Mouse (Mus musculus) midbrain, postnatal 0 days (tissue): ENCODE results near the gene Gdf11. TPM values are rescaled to one million over a fixed set of nuclear protein-coding genes. Genes with fewer than 3 reads are reported as not detected.

Source experiments
- ATAC-seq: fragments of 200-750 bp; cut with Nextera tagmentation; 2 replicates; pipeline ENCODE4 v1.8.0; 2017; ENCODE audit warnings: moderate number of reproducible peaks, mild to moderate bottlenecking, moderate TSS enrichment, moderate library complexity; ENCODE audit not compliant: low FRiP score
- DNase-seq: peaks from one replicate; pipeline ENCODE4 v3.0.0-alpha.2; 2015; ENCODE audit warnings: low spot score
- H3K27ac ChIP-seq: fragments of 300-500 bp; sonication (generic); 2 replicates; pipeline ENCODE4 v1.5.1; 2014; ENCODE audit warnings: low read depth, mild to moderate bottlenecking, low read length, mixed read lengths
- H3K27me3 ChIP-seq: fragments of 300-500 bp; sonication (generic); 2 replicates; pipeline ENCODE4 v1.6.1; 2014; ENCODE audit warnings: low read length, control low read depth, mixed read lengths; ENCODE audit not compliant: insufficient read depth
- H3K36me3 ChIP-seq: fragments of 300-500 bp; sonication (generic); 2 replicates; pipeline ENCODE4 v1.6.1; 2014; ENCODE audit warnings: low read length, control low read depth, mixed read lengths; ENCODE audit not compliant: insufficient read depth
- H3K4me1 ChIP-seq: fragments of 300-500 bp; sonication (generic); 2 replicates; pipeline ENCODE4 v1.6.1; 2014; ENCODE audit warnings: mild to moderate bottlenecking, control low read depth, antibody characterized with exemption, low read length, mixed read lengths; ENCODE audit not compliant: insufficient read depth
- H3K4me2 ChIP-seq: fragments of 300-500 bp; sonication (generic); 2 replicates; pipeline ENCODE4 v1.6.1; 2014; ENCODE audit warnings: low read depth, mild to moderate bottlenecking, low read length, mixed read lengths; ENCODE audit not compliant: poor library complexity, severe bottlenecking
- H3K4me3 ChIP-seq: fragments of 300-500 bp; sonication (generic); 2 replicates; pipeline ENCODE4 v1.5.1; 2014; ENCODE audit warnings: low read depth, mild to moderate bottlenecking, low read length, moderate library complexity
- H3K9ac ChIP-seq: fragments of 300-500 bp; sonication (generic); replicated peaks from 2 replicates; pipeline ENCODE4 v1.6.1; 2014; ENCODE audit warnings: mild to moderate bottlenecking, low read length, moderate library complexity, mixed read lengths; ENCODE audit not compliant: poor library complexity, severe bottlenecking
- H3K9me3 ChIP-seq: fragments of 300-500 bp; sonication (generic); 2 replicates; pipeline ENCODE4 v1.6.1; 2016; ENCODE audit warnings: low read length, control low read depth
- CTCF ChIP-seq: IDR thresholded peaks from 2 replicates; pipeline ENCODE4 v1.5.1; 2016; ENCODE audit warnings: antibody characterized with exemption, mild to moderate bottlenecking
- WGBS: fragments of 180-500 bp; shearing (Covaris S2); extraction: QIAGEN DNeasy Blood & Tissue Kit; methylation state at CpG from one replicate; pipeline ENCODE4 v1.1.7; 2014; 5-methylcytosine and 5-hydroxymethylcytosine counted together
- polyA plus RNA-seq: library from polyadenylated mRNA; unstranded; fragments of >200 nt; fragmentation: Nextera tagmentation; extraction: Ambion mirVana; gene quantifications from 2 replicates; pipeline ENCODE4 v1.2.1, GENCODE M21; 2015
- total RNA-seq: library from RNA; depleted of rRNA; stranded (reverse); fragments of >200 nt; gene quantifications from 2 replicates; pipeline ENCODE4 v1.2.3, GENCODE M21; 2014; rRNA removed

The Gdf11 gene
- total and polyA plus RNA-seq, 2 experiments from 2014 or later: 7.5 to 22.4 TPM

DNA sequence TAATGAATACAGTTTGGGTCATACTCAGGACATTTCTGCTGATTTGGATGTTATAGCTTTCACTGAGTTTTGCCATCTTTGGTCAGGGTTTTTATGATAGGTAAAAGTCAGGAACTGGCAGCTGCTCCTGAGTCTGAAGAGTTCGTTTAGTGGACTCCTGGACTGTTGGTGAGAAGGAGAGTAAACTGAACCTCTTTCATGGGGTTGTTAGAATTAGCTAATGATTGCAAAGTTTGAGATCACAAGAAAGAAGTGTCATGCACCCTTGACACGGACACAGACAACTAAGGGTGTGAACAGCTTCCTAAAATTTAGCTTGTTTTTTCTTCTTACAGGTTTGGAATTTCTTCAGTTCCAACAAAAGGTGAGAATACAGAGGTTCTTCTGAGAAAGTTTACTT, 43.1 kb downstream of the Gdf11 start:
- TF ChIP-seq CTCF: no peak
- no peak overlapping the region for H3K4me2 ChIP-seq
- H3K4me1 ChIP-seq: no peaks in the 10 kb centered on the region
- no peak for ATAC-seq
- H3K36me3 ChIP-seq: no peaks in the 10 kb centered on the region; the same call in 1 of the 2 replicates
- no peak overlapping the region for H3K27ac ChIP-seq
- H3K9ac ChIP-seq: no peak overlapping the region
- no peak overlapping the region for H3K4me3 ChIP-seq
- DNase-seq: no peak
- 81% methylated on average over 2 of the region's 2 CpGs for WGBS
- no peaks in the 10 kb centered on the region for H3K27me3 ChIP-seq
- H3K9me3 ChIP-seq: no peaks in the 10 kb centered on the region

DNA sequence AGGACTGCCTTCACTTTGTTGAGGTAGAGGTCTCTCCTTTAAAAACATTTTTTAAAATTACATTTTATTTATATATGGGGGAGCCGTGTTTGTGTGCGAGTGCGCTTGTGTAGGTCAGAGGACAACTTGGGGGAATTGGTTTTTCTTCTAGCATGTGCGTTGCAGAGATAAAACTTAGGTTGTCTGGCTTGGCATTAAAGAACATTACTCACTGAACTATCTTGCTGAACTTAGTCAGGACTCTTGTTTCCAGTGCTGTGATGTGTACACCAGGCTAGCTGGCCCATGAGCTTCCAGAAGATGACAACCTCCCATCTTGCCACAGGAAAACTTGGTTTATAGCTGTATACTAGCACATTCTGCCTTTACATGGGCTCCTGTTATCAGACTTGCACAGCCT, 44.9 kb downstream of the Gdf11 start:
- no peak overlapping the region for H3K27ac ChIP-seq
- no peak for TF ChIP-seq CTCF
- 94% methylated on average over 4 of the region's 4 CpGs for WGBS
- no peak for ATAC-seq
- no peaks in the 10 kb centered on the region for H3K9me3 ChIP-seq
- no peak overlapping the region for H3K9ac ChIP-seq
- no peak for DNase-seq
- no peak overlapping the region for H3K4me2 ChIP-seq
- no peaks in the 10 kb centered on the region for H3K27me3 ChIP-seq
- no peaks in the 10 kb centered on the region for H3K4me1 ChIP-seq
- peaks cover 3% of the 10 kb centered on the region; the same call in 1 of the 2 replicates for H3K36me3 ChIP-seq
- no peak overlapping the region for H3K4me3 ChIP-seq

DNA sequence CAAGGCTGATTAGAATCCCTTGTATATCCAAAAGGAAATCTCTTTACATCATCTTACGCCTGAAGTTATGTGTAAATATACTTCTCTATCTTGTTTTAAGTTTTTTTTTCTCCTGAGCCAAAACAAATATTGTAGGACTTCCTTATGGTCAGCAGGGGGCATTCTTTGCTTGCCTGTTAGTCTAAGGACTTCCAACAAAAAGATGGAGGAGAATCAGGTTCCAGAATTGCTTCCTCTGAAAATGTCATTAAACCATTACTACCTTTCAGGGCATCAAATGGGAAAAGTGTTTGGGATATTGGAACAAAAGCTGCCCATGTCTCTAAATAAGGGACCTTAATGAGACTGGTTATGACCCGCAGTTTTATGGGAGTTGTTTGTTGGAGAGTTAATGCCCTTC, 46.0 kb downstream of the Gdf11 start:
- DNase-seq: peak; percentile 75
- no peaks in the 10 kb centered on the region for H3K4me1 ChIP-seq
- no peak overlapping the region for H3K27ac ChIP-seq
- H3K27me3 ChIP-seq: no peaks in the 10 kb centered on the region
- H3K9me3 ChIP-seq: no peaks in the 10 kb centered on the region
- WGBS: 60% methylated on average over 2 of the region's 2 CpGs
- no peak overlapping the region for H3K9ac ChIP-seq
- no peak for ATAC-seq
- H3K36me3 ChIP-seq: peaks cover 4% of the 10 kb centered on the region
- peak; percentile 77 for TF ChIP-seq CTCF
- no peak overlapping the region for H3K4me3 ChIP-seq
- no peak overlapping the region for H3K4me2 ChIP-seq

GRCm38 (mm10) chr10:128843260-128843659, 48.3 kb downstream of the Gdf11 start:
- Histone ChIP-seq H3K27ac (no peak overlapping the region), H3K9ac (no peak overlapping the region), H3K4me2 (no peak overlapping the region), H3K27me3 (no peaks in the 10 kb centered on the region), H3K9me3 (no peaks in the 10 kb centered on the region), H3K36me3 (peaks cover 5% of the 10 kb centered on the region), H3K4me3 (no peak overlapping the region), H3K4me1 (no peaks in the 10 kb centered on the region)
- WGBS: 94% methylated on average over 5 of the region's 5 CpGs
- no peak for TF ChIP-seq CTCF
- DNase-seq (no peak), ATAC-seq (no peak)

DNA sequence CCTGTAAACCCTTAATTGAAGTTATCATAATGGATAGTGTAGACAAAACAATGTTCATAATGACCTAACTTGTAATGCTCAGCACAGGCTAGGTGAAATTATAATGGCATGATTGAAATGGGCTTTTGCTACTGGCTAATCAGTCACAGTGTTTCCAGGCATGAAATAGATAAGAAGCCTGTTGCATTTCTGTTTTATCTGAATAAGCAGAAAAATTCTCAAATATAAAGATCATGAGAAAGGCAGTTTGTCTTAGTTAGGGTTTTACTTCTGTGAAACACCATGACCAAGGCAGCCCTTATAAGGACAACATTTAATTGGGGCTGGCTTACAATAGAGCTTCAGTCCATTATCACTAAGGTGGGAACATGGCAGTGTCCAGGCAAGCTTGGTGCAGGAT, 50.9 kb downstream of the Gdf11 start:
- Histone ChIP-seq H3K27ac (no peak overlapping the region), H3K27me3 (no peaks in the 10 kb centered on the region), H3K36me3 (peaks cover 7% of the 10 kb centered on the region), H3K4me1 (no peaks in the 10 kb centered on the region), H3K4me2 (no peak overlapping the region), H3K4me3 (no peak overlapping the region), H3K9me3 (no peaks in the 10 kb centered on the region), H3K9ac (no peak overlapping the region)
- TF ChIP-seq CTCF: no peak
- ATAC-seq (no peak), DNase-seq (no peak)

DNA sequence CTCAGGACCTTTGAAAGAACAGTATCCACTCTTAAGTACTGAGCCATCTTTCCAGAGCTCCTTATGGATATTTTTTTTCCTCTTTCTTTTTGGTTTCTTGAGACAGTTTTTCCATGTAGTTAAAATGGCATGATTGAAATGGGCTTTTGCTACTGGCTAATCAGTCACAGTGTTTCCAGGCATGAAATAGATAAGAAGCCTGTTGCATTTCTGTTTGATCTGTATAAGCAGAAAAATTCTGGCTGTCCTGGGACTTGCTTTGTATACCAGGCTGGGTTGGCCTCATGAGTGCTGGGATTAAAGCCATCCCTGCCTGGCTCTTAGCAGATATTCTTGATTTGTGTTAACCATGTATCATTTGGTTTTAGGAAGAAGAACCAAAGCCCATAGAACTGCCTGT, 52.1 kb downstream of the Gdf11 start:
- peaks cover 9% of the 10 kb centered on the region for H3K36me3 ChIP-seq
- H3K4me2 ChIP-seq: no peak overlapping the region
- no peaks in the 10 kb centered on the region for H3K27me3 ChIP-seq
- TF ChIP-seq CTCF: no peak
- H3K27ac ChIP-seq: no peak overlapping the region
- ATAC-seq (no peak), DNase-seq (no peak)
- H3K4me1 ChIP-seq: no peaks in the 10 kb centered on the region
- H3K4me3 ChIP-seq: no peak overlapping the region
- no peak overlapping the region for H3K9ac ChIP-seq
- H3K9me3 ChIP-seq: no peaks in the 10 kb centered on the region

DNA sequence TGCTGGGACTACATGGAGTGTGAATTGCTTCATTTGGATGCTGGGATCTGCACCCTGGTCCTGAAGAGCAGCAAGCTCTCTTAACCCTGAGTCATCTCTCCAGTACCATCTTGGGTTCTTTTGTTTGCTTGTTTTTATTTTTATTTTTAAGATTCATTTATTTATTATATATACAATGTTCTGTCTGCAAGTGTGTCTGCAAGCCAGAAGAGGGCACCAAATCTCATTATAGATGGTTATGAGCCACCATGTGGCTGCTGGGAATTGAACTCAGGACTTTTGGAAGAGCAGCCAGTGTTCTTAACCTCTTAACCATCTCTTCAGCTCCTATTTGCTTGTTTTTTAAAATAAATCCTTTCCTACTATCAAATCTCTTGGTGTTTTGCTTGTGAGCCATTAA, 54.1 kb downstream of the Gdf11 start:
- Histone ChIP-seq H3K4me3 (no peak overlapping the region), H3K27ac (no peak overlapping the region), H3K4me1 (no peaks in the 10 kb centered on the region), H3K27me3 (no peaks in the 10 kb centered on the region), H3K4me2 (no peak overlapping the region), H3K9me3 (no peaks in the 10 kb centered on the region), H3K9ac (no peak overlapping the region), H3K36me3 (peaks cover 12% of the 10 kb centered on the region)
- DNase-seq: no peak
- no peak for ATAC-seq
- peak; percentile 14; the same call in 1 of the 2 replicates for TF ChIP-seq CTCF

Other genes with a start within 250 kb of the Gdf11 start
- gene Ikzf4, start 245.7 kb downstream of the Gdf11 start, total RNA-seq: 21.9 and 26.2 TPM in 2 replicates
- gene Ikzf4, start 245.7 kb downstream of the Gdf11 start, polyA plus RNA-seq: 16.8 and 17.9 TPM in 2 replicates
- gene Suox, start 217.6 kb downstream of the Gdf11 start, total RNA-seq: 11.5 and 15.7 TPM in 2 replicates
- gene Suox, start 217.6 kb downstream of the Gdf11 start, polyA plus RNA-seq: 8.9 and 11.8 TPM in 2 replicates
- 129 and 131 TPM in 2 replicates for gene Rab5b, start 195.5 kb downstream of the Gdf11 start, total RNA-seq
- 112 and 115 TPM in 2 replicates for gene Rab5b, start 195.5 kb downstream of the Gdf11 start, polyA plus RNA-seq
- 0.76 and 3.4 TPM in 2 replicates for gene Pmel, start 187.5 kb downstream of the Gdf11 start, total RNA-seq
- 1.0 and 1.1 TPM in 2 replicates for gene Pmel, start 187.5 kb downstream of the Gdf11 start, polyA plus RNA-seq
- gene Cdk2, start 186.7 kb downstream of the Gdf11 start, total RNA-seq: 7.8 and 11.1 TPM in 2 replicates
- gene Cdk2, start 186.7 kb downstream of the Gdf11 start, polyA plus RNA-seq: 8.7 and 10.7 TPM in 2 replicates
- 4.5 and 7.5 TPM in 2 replicates for gene Dgka, start 146.9 kb downstream of the Gdf11 start, total RNA-seq
- 4.9 and 5.1 TPM in 2 replicates for gene Dgka, start 146.9 kb downstream of the Gdf11 start, polyA plus RNA-seq
- 54.9 and 60.1 TPM in 2 replicates for gene Pym1, start 143.8 kb downstream of the Gdf11 start, total RNA-seq
- gene Pym1, start 143.8 kb downstream of the Gdf11 start, polyA plus RNA-seq: 48.0 and 52.2 TPM in 2 replicates
- 1.3 and 1.8 TPM in 2 replicates for gene Mmp19, start 100.8 kb downstream of the Gdf11 start, total RNA-seq
- 0.29 and 0.54 TPM in 2 replicates for gene Mmp19, start 100.8 kb downstream of the Gdf11 start, polyA plus RNA-seq
- 31.4 and 39.4 TPM in 2 replicates for gene Dnajc14, start 87.7 kb downstream of the Gdf11 start, total RNA-seq
- 34.6 and 37.7 TPM in 2 replicates for gene Dnajc14, start 87.7 kb downstream of the Gdf11 start, polyA plus RNA-seq
- gene Tmem198b, start 87.3 kb downstream of the Gdf11 start, total RNA-seq: 18.6 and 21.8 TPM in 2 replicates
- 17.1 and 18.9 TPM in 2 replicates for gene Tmem198b, start 87.3 kb downstream of the Gdf11 start, polyA plus RNA-seq
- 30.7 and 36.8 TPM in 2 replicates for gene Sarnp, start 74.4 kb downstream of the Gdf11 start, total RNA-seq
- 120 and 126 TPM in 2 replicates for gene Sarnp, start 74.4 kb downstream of the Gdf11 start, polyA plus RNA-seq
- 6.9 and 11.1 TPM in 2 replicates for gene Ormdl2, start 70.1 kb downstream of the Gdf11 start, total RNA-seq
- gene Ormdl2, start 70.1 kb downstream of the Gdf11 start, polyA plus RNA-seq: 15.0 and 15.6 TPM in 2 replicates
- gene Cd63, start 9.3 kb upstream of the Gdf11 start, total RNA-seq: 16.6 and 28.6 TPM in 2 replicates
- 231 and 238 TPM in 2 replicates for gene Cd63, start 9.3 kb upstream of the Gdf11 start, polyA plus RNA-seq
- 8.8 and 10.5 TPM in 2 replicates for gene Rdh5, start 31.2 kb upstream of the Gdf11 start, total RNA-seq
- 8.8 and 10.8 TPM in 2 replicates for gene Rdh5, start 31.2 kb upstream of the Gdf11 start, polyA plus RNA-seq
- gene Bloc1s1, start 32.3 kb upstream of the Gdf11 start, total RNA-seq: 87.8 and 100 TPM in 2 replicates
- 240 and 265 TPM in 2 replicates for gene Bloc1s1, start 32.3 kb upstream of the Gdf11 start, polyA plus RNA-seq
- 18.9 and 23.3 TPM in 2 replicates for gene Itga7, start 42.1 kb upstream of the Gdf11 start, total RNA-seq
- gene Itga7, start 42.1 kb upstream of the Gdf11 start, polyA plus RNA-seq: 13.6 and 14.0 TPM in 2 replicates
- gene Mettl7b, start 69.3 kb upstream of the Gdf11 start, total RNA-seq: not detected in 2 replicates
- not detected in 2 replicates for gene Mettl7b, start 69.3 kb upstream of the Gdf11 start, polyA plus RNA-seq
- gene Olfr9, start 97.7 kb upstream of the Gdf11 start, total RNA-seq: not detected in 2 replicates
- gene Olfr9, start 97.7 kb upstream of the Gdf11 start, polyA plus RNA-seq: not detected in 2 replicates
- gene Olfr763, start 119.1 kb upstream of the Gdf11 start, total RNA-seq: not detected in 2 replicates
- gene Olfr763, start 119.1 kb upstream of the Gdf11 start, polyA plus RNA-seq: not detected in 2 replicates
- not detected in 2 replicates for gene Olfr764-ps1, start 148.2 kb upstream of the Gdf11 start, total RNA-seq
- not detected in 2 replicates for gene Olfr764-ps1, start 148.2 kb upstream of the Gdf11 start, polyA plus RNA-seq
- not detected in 2 replicates for gene Olfr765, start 158.3 kb upstream of the Gdf11 start, total RNA-seq
- not detected in 2 replicates for gene Olfr765, start 158.3 kb upstream of the Gdf11 start, polyA plus RNA-seq
- gene Olfr766-ps1, start 177.3 kb upstream of the Gdf11 start, total RNA-seq: not detected in 2 replicates
- not detected in 2 replicates for gene Olfr766-ps1, start 177.3 kb upstream of the Gdf11 start, polyA plus RNA-seq
- not detected in 2 replicates for gene Olfr767, start 191.2 kb upstream of the Gdf11 start, total RNA-seq
- not detected in 2 replicates for gene Olfr767, start 191.2 kb upstream of the Gdf11 start, polyA plus RNA-seq
- gene Olfr768, start 207.7 kb upstream of the Gdf11 start, total RNA-seq: not detected in 2 replicates
- gene Olfr768, start 207.7 kb upstream of the Gdf11 start, polyA plus RNA-seq: not detected in 2 replicates
- gene Olfr769, start 226.1 kb upstream of the Gdf11 start, total RNA-seq: not detected in 2 replicates
- not detected in 2 replicates for gene Olfr769, start 226.1 kb upstream of the Gdf11 start, polyA plus RNA-seq
- not detected in 2 replicates for gene Olfr770, start 247.3 kb upstream of the Gdf11 start, total RNA-seq
- not detected in 2 replicates for gene Olfr770, start 247.3 kb upstream of the Gdf11 start, polyA plus RNA-seq